Mouse (Mus musculus) megakaryocyte-erythroid progenitor cell, adult 5-6 weeks (primary cell): ENCODE measurements around the gene Atp4a. TPM values are rescaled to one million over a fixed set of nuclear protein-coding genes. Genes with fewer than 3 reads are reported as not detected.
"Not testable (repeated sequence)": the region's sequence is repeated elsewhere in the genome, so short reads cannot be mapped to it uniquely, and the experiment has no call there.

Source experiments
- ATAC-seq: replicated peaks from 2 replicates; pipeline ENCODE4 v1.8.0; 2016; ENCODE audit warnings: mild to moderate bottlenecking, inconsistent platforms; ENCODE audit not compliant: severe bottlenecking, poor library complexity, low FRiP score, low TSS enrichment
- total RNA-seq, 2 experiments: library from RNA; stranded (forward) in 1 of 2; stranded (reverse) in 1 of 2; fragments of 200-1000, 215-1000 nt in 1 of 2; fragments of >200 nt in 1 of 2; fragmentation: Nextera tagmentation in 1 of 2; gene quantifications; 2 replicates each; pipeline ENCODE4 v1.2.3; 2014 to 2017

Gene Atp4a
- total RNA-seq, 2 experiments from 2014 or later: 1.4 to 11.2 TPM

- ATAC-seq: no peak; the same call in 1 of the 2 replicates
These were observed 16.9 kb downstream of the Atp4a start for GRCm38 (mm10) chr7:30728739-30729395.

- peak; percentile 91 for ATAC-seq
These were observed 17.5 kb downstream of the Atp4a start, which contains the start of gene Tmem147 for GRCm38 (mm10) chr7:30729396-30730063. Gene Tmem147, minus strand, starts transcription at chr7:30729540.

- not testable (repeated sequence) for ATAC-seq
These were observed 18.2 kb downstream of the Atp4a start for GRCm38 (mm10) chr7:30730064-30730722.

- ATAC-seq: no peak
These were observed 24.2 kb downstream of the Atp4a start for GRCm38 (mm10) chr7:30736211-30736610.

- ATAC-seq: not testable (repeated sequence)
These were observed 30.6 kb downstream of the Atp4a start for GRCm38 (mm10) chr7:30742570-30742969.

GRCm38 (mm10) chr7:30743617-30744016 is 31.6 kb downstream of the Atp4a start, which contains the start of gene Gapdhs:
Gene Gapdhs, minus strand, starts transcription at chr7:30743681.
- not testable (repeated sequence) for ATAC-seq

GRCm38 (mm10) chr7:30744022-30744598 is 32.1 kb downstream of the Atp4a start:
- ATAC-seq: no peak

GRCm38 (mm10) chr7:30747525-30748204 is 35.7 kb downstream of the Atp4a start:
- no peak for ATAC-seq

- ATAC-seq: peak; percentile 39; the same call in 1 of the 2 replicates
These were observed 38.0 kb downstream of the Atp4a start for GRCm38 (mm10) chr7:30749824-30750606.

- no peak for ATAC-seq
These were observed 39.2 kb downstream of the Atp4a start, which contains the start of gene Sbsn for GRCm38 (mm10) chr7:30751086-30751669. Gene Sbsn, plus strand, starts transcription at chr7:30751471.

GRCm38 (mm10) chr7:30757001-30757400 is 45.0 kb downstream of the Atp4a start:
- ATAC-seq: no peak

GRCm38 (mm10) chr7:30758853-30759252 is 46.8 kb downstream of the Atp4a start:
- no peak for ATAC-seq

GRCm38 (mm10) chr7:30761769-30762352 is 49.9 kb downstream of the Atp4a start:
- ATAC-seq: peak; percentile 79

- ATAC-seq: no peak
These were observed 51.4 kb downstream of the Atp4a start, which contains the start of gene Dmkn for GRCm38 (mm10) chr7:30763456-30763855. Gene Dmkn, plus strand, starts transcription at chr7:30763756.

- no peak for ATAC-seq
These were observed 53.2 kb downstream of the Atp4a start for GRCm38 (mm10) chr7:30765173-30765572.

- ATAC-seq: no peak
These were observed 54.4 kb downstream of the Atp4a start for GRCm38 (mm10) chr7:30766408-30766807.

GRCm38 (mm10) chr7:30769236-30769635 is 57.2 kb downstream of the Atp4a start:
- peak; percentile 53; the same call in 1 of the 2 replicates for ATAC-seq
